Mouse (Mus musculus): Measurements from ENCODE around the gene Lect2.

Gene Lect2

GRCm38 (mm10) chr13:56548401-56548800 is at the start of gene Lect2:
TSS of gene Lect2 (minus strand) at chr13:56548502.
- no peak for DNase-seq (ENCODE audit: extremely low spot score)

- DNase-seq (ENCODE audit: extremely low spot score): no peak
Measured at GRCm38 (mm10) chr13:56597296-56597695, 49.0 kb upstream of the Lect2 start.

- no peak for DNase-seq (ENCODE audit: extremely low spot score)
Measured at GRCm38 (mm10) chr13:56595246-56595645, 46.9 kb upstream of the Lect2 start.

- no peak for DNase-seq (ENCODE audit: extremely low spot score)
Measured at GRCm38 (mm10) chr13:56593961-56594391, 45.7 kb upstream of the Lect2 start.

GRCm38 (mm10) chr13:56593196-56593595 is 44.9 kb upstream of the Lect2 start:
- DNase-seq (ENCODE audit: extremely low spot score): no peak

- no peak for DNase-seq (ENCODE audit: extremely low spot score)
Measured at GRCm38 (mm10) chr13:56591939-56592338, 43.6 kb upstream of the Lect2 start.

- no peak for DNase-seq (ENCODE audit: extremely low spot score)
Measured at GRCm38 (mm10) chr13:56591191-56591590, 42.9 kb upstream of the Lect2 start.

- DNase-seq (ENCODE audit: extremely low spot score): no peak
Measured at GRCm38 (mm10) chr13:56590202-56590601, 41.9 kb upstream of the Lect2 start.

GRCm38 (mm10) chr13:56588454-56589117 is 40.3 kb upstream of the Lect2 start:
- DNase-seq (ENCODE audit: extremely low spot score): no peak

GRCm38 (mm10) chr13:56586046-56586445 is 37.7 kb upstream of the Lect2 start:
- DNase-seq (ENCODE audit: extremely low spot score): no peak

- peak; percentile 67 for DNase-seq (ENCODE audit: extremely low spot score)
Measured at GRCm38 (mm10) chr13:56582720-56583119, 34.4 kb upstream of the Lect2 start.

- DNase-seq (ENCODE audit: extremely low spot score): peak; percentile 91
Measured at GRCm38 (mm10) chr13:56581961-56582434, 33.7 kb upstream of the Lect2 start.

- DNase-seq (ENCODE audit: extremely low spot score): no peak
Measured at GRCm38 (mm10) chr13:56581512-56581911, 33.2 kb upstream of the Lect2 start.

- DNase-seq (ENCODE audit: extremely low spot score): no peak
Measured at GRCm38 (mm10) chr13:56580450-56580849, 32.1 kb upstream of the Lect2 start.

- DNase-seq (ENCODE audit: extremely low spot score): peak; percentile 40
Measured at GRCm38 (mm10) chr13:56578097-56578496, 29.8 kb upstream of the Lect2 start.

- peak; percentile 78 for DNase-seq (ENCODE audit: extremely low spot score)
Measured at GRCm38 (mm10) chr13:56575701-56576321, 27.5 kb upstream of the Lect2 start.

- no peak for DNase-seq (ENCODE audit: extremely low spot score)
Measured at GRCm38 (mm10) chr13:56575074-56575473, 26.8 kb upstream of the Lect2 start.

GRCm38 (mm10) chr13:56571645-56572044 is 23.3 kb upstream of the Lect2 start:
- no peak for DNase-seq (ENCODE audit: extremely low spot score)

- no peak for DNase-seq (ENCODE audit: extremely low spot score)
Measured at GRCm38 (mm10) chr13:56566336-56566735, 18.0 kb upstream of the Lect2 start.

GRCm38 (mm10) chr13:56563075-56563474 is 14.8 kb upstream of the Lect2 start:
- no peak for DNase-seq (ENCODE audit: extremely low spot score)

GRCm38 (mm10) chr13:56561129-56561528 is 12.8 kb upstream of the Lect2 start:
- no peak for DNase-seq (ENCODE audit: extremely low spot score)

GRCm38 (mm10) chr13:56559841-56560370 is 11.6 kb upstream of the Lect2 start:
- DNase-seq (ENCODE audit: extremely low spot score): no peak

GRCm38 (mm10) chr13:56558811-56559210 is 10.5 kb upstream of the Lect2 start:
- DNase-seq (ENCODE audit: extremely low spot score): no peak

Data from embryo, embryonic 9.5 days (tissue).